In the genomic region with DNA sequence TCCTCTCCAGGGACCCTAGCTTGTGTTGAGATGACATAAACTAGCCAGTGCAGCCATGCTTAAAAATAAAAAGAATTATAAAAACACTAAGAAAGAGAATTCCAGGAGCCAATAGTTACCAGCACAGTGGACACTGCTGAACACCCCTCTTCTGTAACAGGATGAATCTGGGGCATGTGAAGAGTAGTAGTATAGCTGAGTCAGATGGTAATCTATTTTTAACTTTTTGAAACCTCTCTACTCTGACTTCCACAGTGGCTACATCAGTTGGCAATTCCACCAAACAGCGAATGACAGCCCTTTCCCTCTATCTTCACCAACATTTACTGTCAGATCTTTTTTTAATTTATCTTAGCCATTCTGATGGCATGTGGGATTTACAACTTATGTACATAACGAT, we compare ENCODE assay signal across 13 mouse cellular contexts.
A peak's percentile ranks its signal among the peaks of the same experiment; 100 is the strongest.
DNase-seq lines count a peak whose midpoint lies in the region; ATAC-seq and TF ChIP-seq lines count a peak whose summit lies in the region.
"Had no signal": no experiment of that assay in that cellular context is flagged by ENCODE, and none has a peak within 500 bp of the region (broad histone marks: within the 10 kb centered on the region; RNA-seq: fewer than 3 reads in every experiment).

No protein-coding gene starts in this region.

- H3K79me2 ChIP-seq in myocyte (ENCODE audit: control insufficient read depth, insufficient read depth) = no peaks in the 10 kb centered on the region

- no peak overlapping the region for H3K4me2 ChIP-seq in heart, embryonic 15.5 days
- no peak overlapping the region; the same call in 1 of the 2 replicates for H3K4me2 ChIP-seq in lung, embryonic 15.5 days
- no peak overlapping the region for H3K4me2 ChIP-seq in embryonic facial prominence, embryonic 12.5 days (replicated peaks)
- peak overlapping the region; percentile 44 for H3K4me2 ChIP-seq in myocyte (ENCODE audit: low read depth)
- H3K4me2 ChIP-seq in midbrain, embryonic 15.5 days = no peak overlapping the region
- H3K4me2 ChIP-seq: forebrain, embryonic 15.5 days; neural tube, embryonic 13.5 days had no signal

- no peaks in the 10 kb centered on the region for H3K36me3 ChIP-seq in heart, embryonic 15.5 days
- no peaks in the 10 kb centered on the region for H3K36me3 ChIP-seq in lung, embryonic 15.5 days
- no peaks in the 10 kb centered on the region for H3K36me3 ChIP-seq in embryonic facial prominence, embryonic 12.5 days
- H3K36me3 ChIP-seq in myocyte (ENCODE audit: control insufficient read depth, insufficient read depth) = no peaks in the 10 kb centered on the region
- H3K36me3 ChIP-seq in midbrain, embryonic 15.5 days (replicated peaks) = no peaks in the 10 kb centered on the region
- H3K36me3 ChIP-seq: forebrain, embryonic 15.5 days; heart, embryonic 10.5 days; neural tube, embryonic 13.5 days had no signal

- WGBS in heart, embryonic 15.5 days = 51% methylated on average over 2 of the region's 2 CpGs
- WGBS in lung, embryonic 15.5 days = 47% methylated on average over 2 of the region's 2 CpGs
- WGBS in embryonic facial prominence, embryonic 12.5 days = 81% methylated on average over 2 of the region's 2 CpGs
- WGBS in midbrain, embryonic 15.5 days = 86% methylated on average over 2 of the region's 2 CpGs

- no peak for TF ChIP-seq POLR2A in myocyte (IDR thresholded peaks at IDR 0.05; ENCODE audit: insufficient read length, low read depth)

- H3K27ac ChIP-seq in heart, embryonic 15.5 days = peak overlapping the region; percentile 44
- H3K27ac ChIP-seq in lung, embryonic 15.5 days = peak overlapping the region; percentile 44
- 0 out of 2 replicates have a peak overlapping the region, but pooled peaks have one; percentile 6 for H3K27ac ChIP-seq in embryonic facial prominence, embryonic 12.5 days
- H3K27ac ChIP-seq in midbrain, embryonic 15.5 days = no peak overlapping the region
- H3K27ac ChIP-seq: forebrain, embryonic 15.5 days; heart, embryonic 10.5 days; neural tube, embryonic 13.5 days had no signal

- intact Hi-C loops in heart, postnatal 14 days (cut with DNase I) = no loop called here

- no peak overlapping the region for H3ac ChIP-seq in myocyte (ENCODE audit: control insufficient read depth, insufficient read length)

- peaks cover 10% of the 10 kb centered on the region for H3K4me1 ChIP-seq in heart, embryonic 15.5 days (replicated peaks)
- H3K4me1 ChIP-seq in lung, embryonic 15.5 days = peaks cover 14% of the 10 kb centered on the region
- H3K4me1 ChIP-seq in embryonic facial prominence, embryonic 12.5 days = peaks cover 11% of the 10 kb centered on the region; the same call in 1 of the 2 replicates
- 0 out of 2 replicates have a peak, but pooled peaks cover 5% of the 10 kb centered on the region for H3K4me1 ChIP-seq in midbrain, embryonic 15.5 days
- H3K4me1 ChIP-seq: forebrain, embryonic 15.5 days had no signal

- H3K27me3 ChIP-seq in heart, embryonic 15.5 days = no peaks in the 10 kb centered on the region
- H3K27me3 ChIP-seq in lung, embryonic 15.5 days = no peaks in the 10 kb centered on the region
- H3K27me3 ChIP-seq in embryonic facial prominence, embryonic 12.5 days = no peaks in the 10 kb centered on the region
- H3K27me3 ChIP-seq in myocyte (ENCODE audit: control insufficient read depth, insufficient read depth, insufficient read length) = no peaks in the 10 kb centered on the region
- no peaks in the 10 kb centered on the region for H3K27me3 ChIP-seq in midbrain, embryonic 15.5 days (replicated peaks)
- H3K27me3 ChIP-seq: forebrain, embryonic 15.5 days; neural tube, embryonic 13.5 days had no signal

- ATAC-seq in heart, embryonic 15.5 days (replicated peaks; ENCODE audit: insufficient number of reproducible peaks, insufficient read depth, low FRiP score, low read depth) = no peak
- ATAC-seq in lung, embryonic 15.5 days (ENCODE audit: borderline replicate concordance, extremely low read depth, low FRiP score, low TSS enrichment) = no peak
- ATAC-seq in embryonic facial prominence, embryonic 12.5 days (ENCODE audit: insufficient number of reproducible peaks, insufficient read depth, low FRiP score, low TSS enrichment) = no peak
- no peak for ATAC-seq in midbrain, embryonic 15.5 days (replicated peaks)
- ATAC-seq: forebrain, embryonic 15.5 days had no signal

- DNase-seq in heart, postnatal 14 days = no peak
- DNase-seq in lung, postnatal 4 days = no peak
- no peak for DNase-seq in spleen, postnatal 10 days (ENCODE audit: low spot score in 2 of 2)
- DNase-seq: kidney, adult 9 months; right cerebral cortex, postnatal 14 days had no signal

- no peak overlapping the region for H3K9ac ChIP-seq in heart, embryonic 15.5 days
- no peak overlapping the region for H3K9ac ChIP-seq in lung, embryonic 15.5 days
- no peak overlapping the region for H3K9ac ChIP-seq in embryonic facial prominence, embryonic 12.5 days
- H3K9ac ChIP-seq in midbrain, embryonic 15.5 days = no peak overlapping the region
- H3K9ac ChIP-seq: forebrain, embryonic 15.5 days; neural tube, embryonic 13.5 days had no signal

- H3K4me3 ChIP-seq in heart, embryonic 15.5 days = no peak overlapping the region
- H3K4me3 ChIP-seq in lung, embryonic 15.5 days = no peak overlapping the region
- H3K4me3 ChIP-seq in embryonic facial prominence, embryonic 12.5 days = no peak overlapping the region
- no peak overlapping the region for H3K4me3 ChIP-seq in myocyte
- no peak overlapping the region for H3K4me3 ChIP-seq in midbrain, embryonic 15.5 days
- H3K4me3 ChIP-seq: forebrain, embryonic 15.5 days; heart, embryonic 10.5 days; neural tube, embryonic 13.5 days had no signal

- H3K9me3 ChIP-seq in heart, embryonic 15.5 days (replicated peaks) = no peaks in the 10 kb centered on the region
- H3K9me3 ChIP-seq in lung, embryonic 15.5 days = no peaks in the 10 kb centered on the region
- H3K9me3 ChIP-seq in embryonic facial prominence, embryonic 12.5 days = no peaks in the 10 kb centered on the region
- H3K9me3 ChIP-seq in midbrain, embryonic 15.5 days = no peaks in the 10 kb centered on the region
- H3K9me3 ChIP-seq: forebrain, embryonic 15.5 days; heart, embryonic 10.5 days; neural tube, embryonic 13.5 days had no signal

TF ChIP-seq in myocyte, 11 proteins besides CTCF, POLR2A, EP300 and RAD21:
- TF ChIP-seq TCF12 (IDR thresholded peaks at IDR 0.05; ENCODE audit: insufficient read depth, poor library complexity, severe bottlenecking) (no peak), MYOD1 (IDR thresholded peaks at IDR 0.05; ENCODE audit: control insufficient read depth in 1 of 3, insufficient read length in 2 of 3, low read depth in 2 of 3) (no peak), CEBPB (IDR thresholded peaks at IDR 0.05; ENCODE audit: insufficient read depth, poor library complexity, severe bottlenecking) (no peak), MYOG (IDR thresholded peaks at IDR 0.05; ENCODE audit: control insufficient read depth in 1 of 3, insufficient read depth in 1 of 3, insufficient read length in 2 of 3, low read depth in 2 of 3) (no peak), POLR2AphosphoS2 (IDR thresholded peaks at IDR 0.05; ENCODE audit: insufficient read length, low read depth) (no peak), E2F4 (IDR thresholded peaks at IDR 0.05; ENCODE audit: insufficient read depth) (no peak), USF1 (IDR thresholded peaks at IDR 0.05; ENCODE audit: low read depth) (no peak), SRF (IDR thresholded peaks at IDR 0.05; ENCODE audit: control insufficient read depth, insufficient read length, low read depth) (no peak), MAX (IDR thresholded peaks at IDR 0.05; ENCODE audit: low read depth) (no peak), TCF3 (IDR thresholded peaks at IDR 0.05; ENCODE audit: insufficient read length, low read depth) (no peak), REST (IDR thresholded peaks at IDR 0.05; ENCODE audit: insufficient read depth, insufficient read length) (no peak)
